Mouse (Mus musculus) liver, embryonic 12.5 days (tissue): Measurements from ENCODE around the gene Myh4. TPM values are rescaled to one million over a fixed set of nuclear protein-coding genes. Genes with fewer than 3 reads are reported as not detected.

ENCODE experiments used
- ATAC-seq: fragments of 200-750 bp; cut with Nextera tagmentation; 2 replicates; pipeline ENCODE4 v1.8.0; 2017; ENCODE audit warnings: moderate number of reproducible peaks, mild to moderate bottlenecking, moderate library complexity
- H3K27ac ChIP-seq: fragments of 300-500 bp; sonication (generic); 2 replicates; pipeline ENCODE4 v1.5.1; 2016; ENCODE audit warnings: mild to moderate bottlenecking
- H3K27me3 ChIP-seq: fragments of 300-500 bp; sonication (generic); replicated peaks from 2 replicates; pipeline ENCODE4 v1.6.1; 2016; ENCODE audit warnings: mild to moderate bottlenecking, moderate library complexity
- H3K36me3 ChIP-seq: fragments of 300-500 bp; sonication (generic); 2 replicates; pipeline ENCODE4 v1.6.1; 2016; ENCODE audit warnings: mild to moderate bottlenecking, moderate library complexity
- H3K4me1 ChIP-seq: fragments of 300-500 bp; sonication (generic); 2 replicates; pipeline ENCODE4 v1.6.1; 2016
- H3K4me2 ChIP-seq: fragments of 300-500 bp; sonication (generic); 2 replicates; pipeline ENCODE4 v1.6.1; 2016; ENCODE audit warnings: mild to moderate bottlenecking, moderate library complexity
- H3K4me3 ChIP-seq: fragments of 300-500 bp; sonication (generic); 2 replicates; pipeline ENCODE4 v1.5.1; 2016; ENCODE audit warnings: mild to moderate bottlenecking, moderate library complexity
- H3K9ac ChIP-seq: fragments of 300-500 bp; sonication (generic); 2 replicates; pipeline ENCODE4 v1.6.1; 2016; ENCODE audit warnings: mild to moderate bottlenecking, moderate library complexity
- H3K9me3 ChIP-seq: fragments of 300-500 bp; sonication (generic); replicated peaks from 2 replicates; pipeline ENCODE4 v1.6.1; 2016; ENCODE audit warnings: mild to moderate bottlenecking, moderate library complexity
- WGBS: fragments of 180-500 bp; shearing (Covaris S2); methylation state at CpG from one replicate; pipeline ENCODE4 v1.1.7; 2016; ENCODE audit not compliant: insufficient replicate concordance; 5-methylcytosine and 5-hydroxymethylcytosine counted together
- polyA plus RNA-seq: library from polyadenylated mRNA; unstranded; fragments of >200 nt; fragmentation: Nextera tagmentation; extraction: Ambion mirVana; gene quantifications from 2 replicates; pipeline ENCODE4 v1.2.1, GENCODE M21; 2016

Myh4 gene
- not detected in 2 replicates for polyA plus RNA-seq

- 71% methylated on average over 5 of the region's 5 CpGs for WGBS
- no peak within 1 kb of the TSS for H3K4me3 ChIP-seq
- H3K36me3 ChIP-seq, result no peaks in the 10 kb centered on the region
- H3K9ac ChIP-seq, result no peak within 1 kb of the TSS
- no peak for ATAC-seq
- no peak within 1 kb of the TSS for H3K27ac ChIP-seq
- no peaks in the 10 kb centered on the region for H3K4me1 ChIP-seq
- no peak within 1 kb of the TSS for H3K4me2 ChIP-seq
- H3K27me3 ChIP-seq, result no peaks in the 10 kb centered on the region
- no peaks in the 10 kb centered on the region for H3K9me3 ChIP-seq
These were observed at the start of gene Myh4 for GRCm38 (mm10) chr11:67237481-67238079. Gene Myh4, plus strand, starts transcription at chr11:67238029.

- Histone ChIP-seq H3K9ac (no peak overlapping the region), H3K36me3 (no peaks in the 10 kb centered on the region), H3K4me1 (no peaks in the 10 kb centered on the region), H3K4me3 (no peak overlapping the region), H3K9me3 (no peaks in the 10 kb centered on the region), H3K4me2 (no peak overlapping the region), H3K27ac (no peak overlapping the region), H3K27me3 (no peaks in the 10 kb centered on the region)
- 75% methylated on average over 10 of the region's 10 CpGs for WGBS
- no peak for ATAC-seq
These were observed 47.5 kb upstream of the Myh4 start for GRCm38 (mm10) chr11:67190316-67190715.

- Histone ChIP-seq H3K27me3 (no peaks in the 10 kb centered on the region), H3K9me3 (no peaks in the 10 kb centered on the region), H3K36me3 (no peaks in the 10 kb centered on the region), H3K27ac (no peak overlapping the region), H3K9ac (no peak overlapping the region), H3K4me1 (no peaks in the 10 kb centered on the region), H3K4me2 (no peak overlapping the region), H3K4me3 (no peak overlapping the region)
- WGBS, result 68% methylated on average over 2 of the region's 2 CpGs
- no peak for ATAC-seq
These were observed 47.0 kb upstream of the Myh4 start for GRCm38 (mm10) chr11:67190814-67191213.

- no peak overlapping the region for H3K4me3 ChIP-seq
- WGBS, result 82% methylated on average over 14 of the region's 14 CpGs
- H3K9ac ChIP-seq, result no peak overlapping the region
- no peaks in the 10 kb centered on the region for H3K9me3 ChIP-seq
- no peaks in the 10 kb centered on the region for H3K27me3 ChIP-seq
- no peak for ATAC-seq
- no peaks in the 10 kb centered on the region for H3K4me1 ChIP-seq
- no peak overlapping the region for H3K4me2 ChIP-seq
- no peaks in the 10 kb centered on the region for H3K36me3 ChIP-seq
- no peak overlapping the region for H3K27ac ChIP-seq
These were observed 46.3 kb upstream of the Myh4 start for GRCm38 (mm10) chr11:67191496-67191895.

- Histone ChIP-seq H3K9me3 (no peaks in the 10 kb centered on the region), H3K4me3 (no peak overlapping the region), H3K4me1 (no peaks in the 10 kb centered on the region), H3K9ac (no peak overlapping the region), H3K27ac (no peak overlapping the region), H3K4me2 (no peak overlapping the region), H3K36me3 (no peaks in the 10 kb centered on the region), H3K27me3 (no peaks in the 10 kb centered on the region)
- ATAC-seq, result no peak
- WGBS, result 42% methylated on average over 1 of the region's 1 CpGs
These were observed 38.5 kb upstream of the Myh4 start for GRCm38 (mm10) chr11:67199321-67199720.

GRCm38 (mm10) chr11:67199752-67200151 lies 38.1 kb upstream of the Myh4 start, which contains the start of gene Myh1:
Gene Myh1, plus strand, starts transcription at chr11:67200052.
- H3K4me1 ChIP-seq, result no peaks in the 10 kb centered on the region
- no peak within 1 kb of the TSS for H3K4me3 ChIP-seq
- no peak within 1 kb of the TSS for H3K9ac ChIP-seq
- no peaks in the 10 kb centered on the region for H3K36me3 ChIP-seq
- H3K9me3 ChIP-seq, result no peaks in the 10 kb centered on the region
- no peak within 1 kb of the TSS for H3K4me2 ChIP-seq
- no peaks in the 10 kb centered on the region for H3K27me3 ChIP-seq
- no peak within 1 kb of the TSS for H3K27ac ChIP-seq
- 55% methylated on average over 4 of the region's 4 CpGs for WGBS
- ATAC-seq, result no peak

- no peak overlapping the region for H3K27ac ChIP-seq
- H3K27me3 ChIP-seq, result no peaks in the 10 kb centered on the region
- H3K4me2 ChIP-seq, result no peak overlapping the region
- ATAC-seq, result no peak
- no peaks in the 10 kb centered on the region for H3K9me3 ChIP-seq
- no peak overlapping the region for H3K9ac ChIP-seq
- H3K36me3 ChIP-seq, result no peaks in the 10 kb centered on the region
- WGBS, result 55% methylated on average over 3 of the region's 3 CpGs
- no peaks in the 10 kb centered on the region for H3K4me1 ChIP-seq
- H3K4me3 ChIP-seq, result no peak overlapping the region
These were observed 33.1 kb upstream of the Myh4 start for GRCm38 (mm10) chr11:67204766-67205165.

- H3K4me2 ChIP-seq, result no peak overlapping the region
- WGBS, result 76% methylated on average over 8 of the region's 8 CpGs
These were observed 16.0 kb upstream of the Myh4 start for GRCm38 (mm10) chr11:67221803-67222202.

GRCm38 (mm10) chr11:67224466-67224865 lies 13.4 kb upstream of the Myh4 start:
- Histone ChIP-seq H3K9ac (no peak overlapping the region), H3K4me2 (no peak overlapping the region), H3K36me3 (no peaks in the 10 kb centered on the region), H3K27ac (no peak overlapping the region), H3K27me3 (no peaks in the 10 kb centered on the region), H3K4me3 (no peak overlapping the region), H3K4me1 (no peaks in the 10 kb centered on the region), H3K9me3 (no peaks in the 10 kb centered on the region)
- ATAC-seq, result no peak
- WGBS, result 82% methylated on average over 3 of the region's 3 CpGs

More at GRCm38 (mm10) chr11:67221803-67222202, 16.0 kb upstream of the Myh4 start:
- H3K27ac ChIP-seq, result no peak overlapping the region
- no peaks in the 10 kb centered on the region for H3K9me3 ChIP-seq
- no peaks in the 10 kb centered on the region for H3K36me3 ChIP-seq
- no peak overlapping the region for H3K9ac ChIP-seq
- no peaks in the 10 kb centered on the region for H3K27me3 ChIP-seq
- ATAC-seq, result no peak
- H3K4me1 ChIP-seq, result no peaks in the 10 kb centered on the region
- no peak overlapping the region for H3K4me3 ChIP-seq

- no peak for ATAC-seq
- WGBS, result 70% methylated on average over 3 of the region's 3 CpGs
- no peaks in the 10 kb centered on the region for H3K27me3 ChIP-seq
These were observed 9.1 kb upstream of the Myh4 start for GRCm38 (mm10) chr11:67228731-67229130.

GRCm38 (mm10) chr11:67229166-67229565 lies 8.7 kb upstream of the Myh4 start:
- H3K36me3 ChIP-seq, result no peaks in the 10 kb centered on the region
- H3K4me2 ChIP-seq, result no peak overlapping the region
- ATAC-seq, result no peak
- no peak overlapping the region for H3K9ac ChIP-seq
- H3K27me3 ChIP-seq, result no peaks in the 10 kb centered on the region
- 65% methylated on average over 5 of the region's 5 CpGs for WGBS
- H3K4me3 ChIP-seq, result no peak overlapping the region
- H3K4me1 ChIP-seq, result no peaks in the 10 kb centered on the region
- H3K27ac ChIP-seq, result no peak overlapping the region
- no peaks in the 10 kb centered on the region for H3K9me3 ChIP-seq

More at GRCm38 (mm10) chr11:67228731-67229130, 9.1 kb upstream of the Myh4 start:
- H3K9ac ChIP-seq, result no peak overlapping the region
- no peak overlapping the region for H3K27ac ChIP-seq
- H3K4me3 ChIP-seq, result no peak overlapping the region
- no peaks in the 10 kb centered on the region for H3K9me3 ChIP-seq
- H3K4me1 ChIP-seq, result no peaks in the 10 kb centered on the region
- H3K36me3 ChIP-seq, result no peaks in the 10 kb centered on the region
- no peak overlapping the region for H3K4me2 ChIP-seq

GRCm38 (mm10) chr11:67229946-67230345 lies 7.9 kb upstream of the Myh4 start:
- Histone ChIP-seq H3K36me3 (no peaks in the 10 kb centered on the region), H3K4me2 (no peak overlapping the region), H3K27ac (no peak overlapping the region), H3K9me3 (no peaks in the 10 kb centered on the region), H3K4me1 (no peaks in the 10 kb centered on the region), H3K27me3 (no peaks in the 10 kb centered on the region), H3K4me3 (no peak overlapping the region), H3K9ac (no peak overlapping the region)
- ATAC-seq, result no peak
- WGBS, result 59% methylated on average over 2 of the region's 2 CpGs
